30 mouse cellular contexts compared by ENCODE assay signal in genomic region chr13:108130737-108131136, GRCm38 (mm10). TPM values are rescaled to one million over a fixed set of nuclear protein-coding genes. Genes with fewer than 3 reads are reported as not detected.
DNase-seq lines count a peak whose midpoint lies in the region; ATAC-seq and TF ChIP-seq lines count a peak whose summit lies in the region.
"Had no signal": no experiment of that assay in that cellular context is flagged by ENCODE, and none has a peak within 500 bp of the region (broad histone marks: within the 10 kb centered on the region; RNA-seq: fewer than 3 reads in every experiment).

No protein-coding gene starts in this region.

- peak overlapping the region; percentile 1; the same call in 1 of the 2 replicates for H3K27ac ChIP-seq in left cerebral cortex, adult 2 months
- H3K27ac ChIP-seq: heart, embryonic 13.5 days; hindbrain, embryonic 10.5 days; hindbrain, embryonic 15.5 days; kidney, embryonic 15.5 days; limb, embryonic 12.5 days; liver, embryonic 15.5 days; midbrain, embryonic 10.5 days; midbrain, embryonic 15.5 days; neural tube, embryonic 15.5 days had no signal

- TF ChIP-seq CTCF in left cerebral cortex, adult 2 months (IDR thresholded peaks at IDR 0.05), result no peak; the same call in 1 of the 2 replicates

- H3K4me3 ChIP-seq in left cerebral cortex, adult 2 months, result no peak overlapping the region
- H3K4me3 ChIP-seq: heart, embryonic 13.5 days; hindbrain, embryonic 10.5 days; hindbrain, embryonic 15.5 days; kidney, embryonic 15.5 days; limb, embryonic 12.5 days; liver, embryonic 15.5 days; midbrain, embryonic 10.5 days; midbrain, embryonic 15.5 days; neural tube, embryonic 15.5 days had no signal

- ATAC-seq in inflammation-experienced regulatory T-cells, adult 6 months, result no peak
- ATAC-seq: forebrain, embryonic 14.5 days; midbrain, embryonic 15.5 days had no signal

- intact Hi-C loops in left cerebral cortex, postnatal 10 days (cut with DNase I), result no loop called here
- intact Hi-C loops in left cerebral cortex, adult 2 months (cut with DNase I), result loop anchor here (2.0 kb wide), 1 partner anchor 22 kb away; no protein-coding TSS in a partner anchor

- DNase-seq in frontal cortex, adult 2 months (ENCODE audit: extremely low spot score in 1 of 2, low spot score in 1 of 2), result peak; percentile 60 to 65
- DNase-seq in frontal cortex, postnatal 25 days (ENCODE audit: low spot score in 2 of 2), result no peak
- peak; percentile 19 to 44 for DNase-seq in left cerebral cortex, adult 18-20 months (ENCODE audit: low spot score in 2 of 2)
- DNase-seq in left cerebral cortex, postnatal 10 days (ENCODE audit: extremely low spot score in 1 of 2, low spot score in 2 of 2), result no peak
- DNase-seq in left cerebral cortex, adult 2 months (ENCODE audit: extremely low spot score in 1 of 2, low spot score in 2 of 2), result no peak
- peak; percentile 70 for DNase-seq in telencephalon, adult 2 months (ENCODE audit: low read depth, low spot score)
- DNase-seq: adrenal gland, adult 8-10 months; cerebellum, adult 11 months; cerebellum, adult 9-10 months; cerebellum, postnatal 36 days; gastrocnemius, postnatal 36 days; heart, postnatal 14 days; kidney, adult 18-20 months; kidney, postnatal 25 days; lung, embryonic 14.5 days; lung, postnatal 14 days; spleen, adult 18-20 months; thymus, adult 18-20 months; thymus, postnatal 25 days had no signal

RNA-seq across cellular contexts. Expression of gene Ndufaf2, which starts 27.7 kb away (rescaled TPM):
- polyA plus RNA-seq in frontal cortex, adult 2 months (2012; rRNA removed), result 38.4 and 38.6 TPM in 2 replicates
- 10 to 100 TPM; 24.0 to 25.2 TPM for total RNA-seq in left cerebral cortex, adult 18-20 months (2021)
- 10 to 100 TPM; 23.5 to 24.7 TPM for total RNA-seq in left cerebral cortex, postnatal 10 days (2021)
- total RNA-seq in left cerebral cortex, adult 2 months (2021), result 10 to 100 TPM; 21.1 to 27.2 TPM
- polyA plus RNA-seq in inflammation-experienced regulatory T-cells, adult 6 months (2017; shearing (Covaris generic)), result 10 to 100 TPM; 38.9 to 47.2 (median 43.2) TPM

RNA-seq across cellular contexts. Expression of gene Ercc8, which starts 27.8 kb away (rescaled TPM):
- polyA plus RNA-seq in frontal cortex, adult 2 months (2012; rRNA removed), result 13.1 and 14.3 TPM in 2 replicates
- total RNA-seq in left cerebral cortex, adult 18-20 months (2021), result 10 to 100 TPM; 15.2 to 16.0 TPM
- 10 to 100 TPM; 27.3 to 29.9 TPM for total RNA-seq in left cerebral cortex, postnatal 10 days (2021)
- total RNA-seq in left cerebral cortex, adult 2 months (2021), result 10 to 100 TPM; 17.5 to 19.9 TPM
- polyA plus RNA-seq in inflammation-experienced regulatory T-cells, adult 6 months (2017; shearing (Covaris generic)), result 10 to 100 TPM in 2 of 3 experiments, 1 to 10 TPM in 1; 6.9 to 10.5 (median 10.4) TPM

Comparison
In these comparisons a context has a peak if more than half of its experiments do, and no peak if none do; other contexts are left out.
1. DNase-seq: peak in frontal cortex, adult 2 months (2 of 2), left cerebral cortex, adult 18-20 months (2 of 2) and telencephalon, adult 2 months (single experiment); none in frontal cortex, postnatal 25 days (0 of 2), left cerebral cortex, postnatal 10 days (0 of 2) and left cerebral cortex, adult 2 months (0 of 2).